Mouse (Mus musculus): ENCODE measurements around the gene Abcc4.

GRCm38 (mm10) chr14:118682339-118683034 lies 23.5 kb downstream of the Abcc4 start:
- no peak for TF ChIP-seq CTCF (IDR thresholded peaks at IDR 0.05; ENCODE audit: extremely low read depth, insufficient read depth, low read length)
- no peak for TF ChIP-seq POLR2A (IDR thresholded peaks at IDR 0.05; ENCODE audit: extremely low read depth, insufficient read depth, low read length)
